Mouse (Mus musculus): ENCODE measurements at regions not wholly inside any gene's neighbourhood (a gene's known extent, or its start where the extent isn't known, plus 50 kb on each side); places are given as distances from the start of the nearest gene placed in this dataset.
A peak's percentile ranks its signal among the peaks of the same experiment; 100 is the strongest.

DNA sequence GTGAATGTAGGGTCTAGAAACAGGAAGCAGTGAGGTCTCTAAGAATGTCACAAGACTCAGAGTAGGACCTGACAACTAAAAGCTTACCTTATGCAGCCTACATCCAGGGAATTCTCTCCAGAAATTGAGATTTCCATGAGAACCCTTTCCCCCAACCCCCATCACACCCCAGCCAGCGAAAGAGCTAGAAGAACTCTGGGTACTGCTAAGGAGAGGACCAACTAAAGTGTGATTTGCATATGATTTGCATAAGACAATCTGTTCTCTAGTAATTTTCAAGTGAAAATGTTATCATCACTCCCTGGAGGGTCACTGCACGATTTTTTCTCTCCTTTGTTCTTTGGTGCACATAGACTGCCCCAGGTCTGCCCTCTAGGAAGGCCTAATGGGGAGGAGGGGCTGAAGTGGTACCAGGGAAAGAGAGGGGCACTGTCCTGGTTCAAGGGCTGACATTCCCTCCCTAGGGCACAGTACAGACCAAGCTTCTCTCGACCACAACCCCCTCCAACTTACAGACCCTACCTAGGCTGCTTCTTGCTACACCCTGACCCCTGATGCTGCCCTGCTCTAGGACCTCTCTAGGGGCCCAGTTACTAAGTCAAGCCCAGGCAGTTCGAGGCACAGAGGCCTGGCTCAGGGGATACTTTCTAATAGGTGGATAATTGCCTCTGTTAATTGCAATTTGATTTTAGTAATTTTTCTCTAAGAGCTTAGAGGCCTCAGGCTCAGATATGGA lies 77.4 kb upstream of the Pja1 start:
- in situ Hi-C loops (cut with MboI; ENCODE audit: low pct_unique_long_range_greater_than_20kb), result no loop called here
- peaks cover 6% of the 10 kb centered on the region for H3K27me3 ChIP-seq
- TF ChIP-seq CTCF (IDR thresholded peaks at IDR 0.05), result no peak
- no peak for ATAC-seq
- DNase-seq (ENCODE audit: low read depth, low spot score), result no peak
- CTCF ChIA-PET, result no interaction called here
- POLR2A ChIA-PET, result interaction anchor here (0.5 to 1.6 kb wide), 2 partner anchors 10 to 14 kb away, joined by 3 read pairs; no protein-coding TSS in a partner anchor

GRCm38 (mm10) chrX:99544410-99544809 lies 73.3 kb upstream of the Pja1 start:
- TF ChIP-seq CTCF (IDR thresholded peaks at IDR 0.05), result no peak

GRCm38 (mm10) chrX:99541916-99542315 lies 70.8 kb upstream of the Pja1 start:
- ChIA-PET CTCF (interaction anchor here (1.3 kb wide), 1 partner anchor 13 kb away, joined by 3 read pairs; no protein-coding TSS in a partner anchor), POLR2A (no interaction called here)
- no peak for TF ChIP-seq CTCF (IDR thresholded peaks at IDR 0.05)
- peaks cover 6% of the 10 kb centered on the region for H3K27me3 ChIP-seq
- ATAC-seq (no peak), DNase-seq (ENCODE audit: low read depth, low spot score) (no peak)
- in situ Hi-C loops (cut with MboI; ENCODE audit: low pct_unique_long_range_greater_than_20kb), result no loop called here

More at GRCm38 (mm10) chrX:99544410-99544809, 73.3 kb upstream of the Pja1 start:
- in situ Hi-C loops (cut with MboI; ENCODE audit: low pct_unique_long_range_greater_than_20kb), result no loop called here
- H3K27me3 ChIP-seq, result peaks cover 6% of the 10 kb centered on the region
- ChIA-PET CTCF (no interaction called here), POLR2A (no interaction called here)
- DNase-seq (ENCODE audit: low read depth, low spot score) (no peak), ATAC-seq (no peak)

GRCm38 (mm10) chrX:99540087-99540576 lies 69.1 kb upstream of the Pja1 start:
- H3K27me3 ChIP-seq, result no peaks in the 10 kb centered on the region
- POLR2A ChIA-PET, result no interaction called here
- no peak for TF ChIP-seq CTCF (IDR thresholded peaks at IDR 0.05)
- peak; percentile 95 for ATAC-seq
- in situ Hi-C loops (cut with MboI; ENCODE audit: low pct_unique_long_range_greater_than_20kb), result no loop called here
- CTCF ChIA-PET, result interaction anchor here (0.8 to 2.1 kb wide), 3 partner anchors 17 to 404 kb away, joined by 3 to 7 read pairs (median 5); partner anchors contain the start of gene Efnb1
- DNase-seq (ENCODE audit: low read depth, low spot score), result peak; percentile 64

DNA sequence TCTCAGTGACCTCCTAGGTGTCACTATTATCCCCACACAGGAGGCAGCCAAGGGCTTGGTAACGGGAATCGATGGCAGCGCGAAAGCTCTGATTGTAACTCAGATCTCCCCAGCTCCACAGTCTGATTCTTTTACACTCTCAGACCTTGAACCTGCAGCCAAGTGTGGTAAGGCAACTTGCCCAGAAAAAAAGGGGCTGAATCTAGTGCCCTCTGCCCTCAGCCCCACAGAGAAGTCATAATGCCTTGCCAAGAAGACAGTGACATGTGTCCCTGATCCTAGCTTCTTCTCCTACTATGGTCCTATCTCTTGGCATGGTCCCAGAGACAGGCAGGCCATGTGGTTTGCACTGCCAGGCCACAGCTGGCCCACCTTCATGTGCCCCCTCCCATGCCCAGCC lies 68.6 kb upstream of the Pja1 start:
- no peaks in the 10 kb centered on the region for H3K27me3 ChIP-seq
- ChIA-PET CTCF (interaction anchor here (0.8 to 2.1 kb wide), 3 partner anchors 17 to 404 kb away, joined by 3 to 7 read pairs (median 5); partner anchors contain the start of gene Efnb1), POLR2A (interaction anchor here (0.6 kb wide), 1 partner anchor 128 kb away, joined by 3 read pairs; no protein-coding TSS in a partner anchor)
- no peak for DNase-seq (ENCODE audit: low read depth, low spot score)
- TF ChIP-seq CTCF (IDR thresholded peaks at IDR 0.05), result no peak
- no peak for ATAC-seq
- in situ Hi-C loops (cut with MboI; ENCODE audit: low pct_unique_long_range_greater_than_20kb), result loop anchor here (10.0 kb wide), 1 partner anchor 245 kb away; no protein-coding TSS in a partner anchor

DNA sequence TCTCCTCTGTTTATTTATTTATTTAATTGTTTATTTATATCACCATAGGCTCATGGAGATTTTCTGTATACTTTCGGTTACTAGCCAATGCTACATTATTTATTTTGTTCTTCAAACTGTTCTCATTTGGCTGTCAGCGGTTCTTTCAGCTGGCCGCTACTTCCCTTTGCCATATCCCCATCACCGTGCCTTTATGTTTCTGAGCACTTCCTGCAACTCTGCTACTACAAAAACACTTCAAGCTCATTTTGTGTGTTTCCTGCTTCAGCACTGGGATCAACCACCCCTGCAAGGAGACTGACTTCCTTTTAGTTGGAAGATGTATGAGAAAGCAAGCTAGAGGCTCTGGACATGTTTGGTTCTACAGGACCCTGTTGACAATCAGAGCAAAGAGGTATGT lies 66.7 kb upstream of the Pja1 start:
- ChIA-PET CTCF (no interaction called here), POLR2A (no interaction called here)
- H3K27me3 ChIP-seq, result no peaks in the 10 kb centered on the region
- ATAC-seq (no peak), DNase-seq (ENCODE audit: low read depth, low spot score) (no peak)
- in situ Hi-C loops (cut with MboI; ENCODE audit: low pct_unique_long_range_greater_than_20kb), result loop anchor here (10.0 kb wide), 1 partner anchor 243 kb away; no protein-coding TSS in a partner anchor
- TF ChIP-seq CTCF (IDR thresholded peaks at IDR 0.05), result no peak

- no peak for TF ChIP-seq CTCF (IDR thresholded peaks at IDR 0.05)
- ChIA-PET POLR2A (no interaction called here), CTCF (interaction anchor here (1.8 kb wide), 1 partner anchor 21 kb away, joined by 6 read pairs; no protein-coding TSS in a partner anchor)
- DNase-seq (ENCODE audit: low read depth, low spot score) (no peak), ATAC-seq (no peak)
- in situ Hi-C loops (cut with MboI; ENCODE audit: low pct_unique_long_range_greater_than_20kb), result loop anchor here (5.0 to 10.0 kb wide), 4 partner anchors 37 to 398 kb away; partner anchors contain the start of gene Efnb1
- peaks cover 12% of the 10 kb centered on the region for H3K27me3 ChIP-seq
Observed at GRCm38 (mm10) chrX:99534922-99535321, 63.8 kb upstream of the Pja1 start.

- no peak for TF ChIP-seq CTCF (IDR thresholded peaks at IDR 0.05)
- peak; percentile 94 for ATAC-seq
- in situ Hi-C loops (cut with MboI; ENCODE audit: low pct_unique_long_range_greater_than_20kb), result loop anchor here (5.0 to 10.0 kb wide), 4 partner anchors 41 to 394 kb away; partner anchors contain the start of gene Efnb1
- H3K27me3 ChIP-seq, result peaks cover 16% of the 10 kb centered on the region
- DNase-seq (ENCODE audit: low read depth, low spot score), result peak; percentile 49
- ChIA-PET CTCF (no interaction called here), POLR2A (interaction anchor here (0.6 kb wide), 1 partner anchor 383 kb away, joined by 3 read pairs; no protein-coding TSS in a partner anchor)
Observed at GRCm38 (mm10) chrX:99531154-99531553, 60.1 kb upstream of the Pja1 start.

- TF ChIP-seq CTCF (IDR thresholded peaks at IDR 0.05), result no peak
- POLR2A ChIA-PET, result interaction anchor here (0.6 kb wide), 1 partner anchor 382 kb away, joined by 3 read pairs; no protein-coding TSS in a partner anchor
- ATAC-seq (no peak), DNase-seq (ENCODE audit: low read depth, low spot score) (no peak)
- H3K27me3 ChIP-seq, result peaks cover 16% of the 10 kb centered on the region
- in situ Hi-C loops (cut with MboI; ENCODE audit: low pct_unique_long_range_greater_than_20kb), result loop anchor here (5.0 to 10.0 kb wide), 4 partner anchors 42 to 393 kb away; partner anchors contain the start of gene Efnb1
- CTCF ChIA-PET, result no interaction called here
Observed at GRCm38 (mm10) chrX:99530511-99530910, 59.4 kb upstream of the Pja1 start.

DNA sequence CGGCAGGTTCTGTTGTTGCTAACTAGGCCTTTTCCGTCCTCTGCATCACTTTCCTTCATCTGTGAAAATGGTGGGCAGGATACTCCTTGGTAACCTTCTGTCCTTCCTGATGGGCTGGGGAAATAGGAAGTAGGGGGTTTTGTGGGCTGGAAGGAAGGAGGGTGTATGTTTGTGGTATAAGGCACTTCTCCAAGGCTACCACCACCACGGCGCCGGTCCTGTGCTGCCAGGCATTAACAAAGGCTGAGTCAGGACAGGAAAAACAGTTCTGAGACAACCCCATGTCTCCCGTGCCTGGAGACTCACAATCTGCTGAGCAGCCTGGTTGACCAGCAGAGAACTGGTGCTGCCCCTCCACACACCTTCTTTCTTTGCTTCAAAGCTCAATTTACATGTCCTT lies 52.2 kb upstream of the Pja1 start:
- no peak for TF ChIP-seq CTCF (IDR thresholded peaks at IDR 0.05)
- in situ Hi-C loops (cut with MboI; ENCODE audit: low pct_unique_long_range_greater_than_20kb), result loop anchor here (5.0 to 10.0 kb wide), 2 partner anchors 71 to 299 kb away; no protein-coding TSS in a partner anchor
- ChIA-PET CTCF (interaction anchor here (0.8 to 2.0 kb wide), 14 partner anchors 9 to 389 kb away, joined by 3 to 18 read pairs (median 3); partner anchors contain the start of gene Efnb1), POLR2A (no interaction called here)
- peaks cover 17% of the 10 kb centered on the region for H3K27me3 ChIP-seq
- ATAC-seq (no peak), DNase-seq (ENCODE audit: low read depth, low spot score) (no peak)

All from Patski (cell line).